ENCODE assay signal across 23 mouse cellular contexts in genomic region chr3:68836857-68837499, GRCm38 (mm10). TPM values are rescaled to one million over a fixed set of nuclear protein-coding genes. Genes with fewer than 3 reads are reported as not detected.
DNase-seq lines count a peak whose midpoint lies in the region; ATAC-seq lines count a peak whose summit lies in the region.
"Had no signal": no experiment of that assay in that cellular context is flagged by ENCODE, and none has a peak within 500 bp of the region (broad histone marks: within the 10 kb centered on the region; RNA-seq: fewer than 3 reads in every experiment).

No protein-coding gene starts in this region.

- H3K4me2 ChIP-seq in hindbrain, embryonic 16.5 days (ENCODE audit: low read length) = no peak overlapping the region
- H3K4me2 ChIP-seq in neural tube, embryonic 13.5 days = no peak overlapping the region
- no peak overlapping the region for H3K4me2 ChIP-seq in embryonic facial prominence, embryonic 12.5 days (replicated peaks)
- H3K4me2 ChIP-seq: heart, embryonic 12.5 days; liver, embryonic 11.5 days had no signal

- DNase-seq in hindbrain, embryonic 10.5 days (ENCODE audit: low spot score) = peak; percentile 14
- DNase-seq in neural tube, embryonic 10.5 days (ENCODE audit: extremely low spot score, low spot score) = no peak
- peak; percentile 23 for DNase-seq in retina, postnatal 1 day
- DNase-seq in ovary, postnatal 10 days (ENCODE audit: low spot score) = no peak
- DNase-seq: adrenal gland, adult 2 months; cerebellum, adult 8-10 months; gastrocnemius, adult 2 months; heart, postnatal 14 days; kidney, adult 8-10 months; kidney, postnatal 14 days; lung, adult 18-20 months; lung, postnatal 14 days; spleen, adult 18-20 months; thymus, postnatal 36 days had no signal

- peaks cover 3% of the 10 kb centered on the region for H3K27me3 ChIP-seq in hindbrain, embryonic 10.5 days (ENCODE audit: insufficient read depth, poor library complexity, severe bottlenecking)
- no peaks in the 10 kb centered on the region for H3K27me3 ChIP-seq in hindbrain, embryonic 16.5 days (replicated peaks; ENCODE audit: control insufficient read depth, insufficient read depth, low read length)
- H3K27me3 ChIP-seq in neural tube, embryonic 13.5 days = no peaks in the 10 kb centered on the region
- H3K27me3 ChIP-seq in embryonic facial prominence, embryonic 12.5 days = no peaks in the 10 kb centered on the region
- H3K27me3 ChIP-seq: heart, embryonic 12.5 days had no signal

- no peak; the same call in 1 of the 2 replicates for ATAC-seq in hindbrain, embryonic 16.5 days
- peak; percentile 67; the same call in 1 of the 2 replicates for ATAC-seq in neural tube, embryonic 13.5 days (ENCODE audit: low read depth)
- ATAC-seq in embryonic facial prominence, embryonic 12.5 days (ENCODE audit: insufficient number of reproducible peaks, insufficient read depth, low FRiP score, low TSS enrichment) = peak; percentile 67; the same call in 1 of the 2 replicates
- ATAC-seq: inflammation-experienced regulatory T-cells, adult 6 months had no signal

- WGBS in hindbrain, embryonic 10.5 days = 67% methylated on average over 6 of the region's 6 CpGs
- WGBS in hindbrain, embryonic 16.5 days = 52% methylated on average over 6 of the region's 6 CpGs
- WGBS in neural tube, embryonic 13.5 days = 66% methylated on average over 6 of the region's 6 CpGs
- WGBS in embryonic facial prominence, embryonic 12.5 days = 67% methylated on average over 6 of the region's 6 CpGs

- no peaks in the 10 kb centered on the region for H3K36me3 ChIP-seq in hindbrain, embryonic 10.5 days
- no peaks in the 10 kb centered on the region for H3K36me3 ChIP-seq in hindbrain, embryonic 16.5 days (ENCODE audit: control insufficient read depth, insufficient read depth, low read length)
- no peaks in the 10 kb centered on the region for H3K36me3 ChIP-seq in neural tube, embryonic 13.5 days
- no peaks in the 10 kb centered on the region for H3K36me3 ChIP-seq in embryonic facial prominence, embryonic 12.5 days
- H3K36me3 ChIP-seq: heart, embryonic 12.5 days had no signal

- H3K9ac ChIP-seq in hindbrain, embryonic 16.5 days (ENCODE audit: low read depth, low read length) = no peak overlapping the region
- no peak overlapping the region for H3K9ac ChIP-seq in neural tube, embryonic 13.5 days
- no peak overlapping the region for H3K9ac ChIP-seq in embryonic facial prominence, embryonic 12.5 days
- H3K9ac ChIP-seq: heart, embryonic 12.5 days had no signal

- H3K9me3 ChIP-seq in hindbrain, embryonic 10.5 days = no peaks in the 10 kb centered on the region
- H3K9me3 ChIP-seq in hindbrain, embryonic 16.5 days (ENCODE audit: control insufficient read depth, low read length) = no peaks in the 10 kb centered on the region
- no peaks in the 10 kb centered on the region for H3K9me3 ChIP-seq in neural tube, embryonic 13.5 days
- H3K9me3 ChIP-seq in embryonic facial prominence, embryonic 12.5 days = no peaks in the 10 kb centered on the region
- H3K9me3 ChIP-seq: heart, embryonic 12.5 days had no signal

- peaks cover 6% of the 10 kb centered on the region for H3K4me1 ChIP-seq in hindbrain, embryonic 10.5 days (replicated peaks)
- no peaks in the 10 kb centered on the region for H3K4me1 ChIP-seq in hindbrain, embryonic 16.5 days (ENCODE audit: control insufficient read depth, insufficient read depth, low read depth, low read length)
- H3K4me1 ChIP-seq in neural tube, embryonic 13.5 days (replicated peaks) = 0 out of 2 replicates have a peak, but pooled peaks cover 6% of the 10 kb centered on the region
- 0 out of 2 replicates have a peak, but pooled peaks cover 3% of the 10 kb centered on the region for H3K4me1 ChIP-seq in embryonic facial prominence, embryonic 12.5 days
- H3K4me1 ChIP-seq: heart, embryonic 12.5 days had no signal

- H3K4me3 ChIP-seq in hindbrain, embryonic 10.5 days = no peak overlapping the region
- H3K4me3 ChIP-seq in hindbrain, embryonic 16.5 days (ENCODE audit: low read length) = no peak overlapping the region
- H3K4me3 ChIP-seq in neural tube, embryonic 13.5 days = no peak overlapping the region
- no peak overlapping the region for H3K4me3 ChIP-seq in embryonic facial prominence, embryonic 12.5 days
- H3K4me3 ChIP-seq: gastrocnemius, adult 2 months; heart, embryonic 12.5 days; left cerebral cortex, adult 2 months; myocyte had no signal

- H3K27ac ChIP-seq in hindbrain, embryonic 10.5 days = no peak overlapping the region
- H3K27ac ChIP-seq in hindbrain, embryonic 16.5 days (ENCODE audit: low read depth, low read length) = no peak overlapping the region
- H3K27ac ChIP-seq in neural tube, embryonic 13.5 days (replicated peaks) = no peak overlapping the region
- no peak overlapping the region for H3K27ac ChIP-seq in embryonic facial prominence, embryonic 12.5 days
- H3K27ac ChIP-seq: gastrocnemius, adult 2 months; left cerebral cortex, adult 2 months had no signal

RNA-seq across cellular contexts. Expression of gene 1110032F04Rik, which starts 32.4 kb away (rescaled TPM):
- polyA plus RNA-seq in hindbrain, embryonic 10.5 days (2016; fragmentation: Nextera tagmentation; extraction: Ambion mirVana) = 1.4 TPM in 2 replicates
- 4.8 and 5.1 TPM in 2 replicates for polyA plus RNA-seq in hindbrain, embryonic 16.5 days (2015; fragmentation: Nextera tagmentation; extraction: Ambion mirVana)
- polyA plus RNA-seq in neural tube, embryonic 13.5 days (2015; fragmentation: Nextera tagmentation; extraction: Ambion mirVana) = 2.8 and 3.5 TPM in 2 replicates
- 2.0 and 2.4 TPM in 2 replicates for polyA plus RNA-seq in embryonic facial prominence, embryonic 12.5 days (2016; fragmentation: Nextera tagmentation; extraction: Ambion mirVana)
- polyA plus RNA-seq: C2C12, myocyte had no signal

Comparison
In these comparisons a context has a peak if more than half of its experiments do, and no peak if none do; other contexts are left out.
1. DNase-seq: peak in hindbrain, embryonic 10.5 days (single experiment) and retina, postnatal 1 day (single experiment); none in neural tube, embryonic 10.5 days (single experiment) and ovary, postnatal 10 days (single experiment).